Mouse (Mus musculus): ENCODE measurements around the gene Zbtb25.

Gene Zbtb25

DNA sequence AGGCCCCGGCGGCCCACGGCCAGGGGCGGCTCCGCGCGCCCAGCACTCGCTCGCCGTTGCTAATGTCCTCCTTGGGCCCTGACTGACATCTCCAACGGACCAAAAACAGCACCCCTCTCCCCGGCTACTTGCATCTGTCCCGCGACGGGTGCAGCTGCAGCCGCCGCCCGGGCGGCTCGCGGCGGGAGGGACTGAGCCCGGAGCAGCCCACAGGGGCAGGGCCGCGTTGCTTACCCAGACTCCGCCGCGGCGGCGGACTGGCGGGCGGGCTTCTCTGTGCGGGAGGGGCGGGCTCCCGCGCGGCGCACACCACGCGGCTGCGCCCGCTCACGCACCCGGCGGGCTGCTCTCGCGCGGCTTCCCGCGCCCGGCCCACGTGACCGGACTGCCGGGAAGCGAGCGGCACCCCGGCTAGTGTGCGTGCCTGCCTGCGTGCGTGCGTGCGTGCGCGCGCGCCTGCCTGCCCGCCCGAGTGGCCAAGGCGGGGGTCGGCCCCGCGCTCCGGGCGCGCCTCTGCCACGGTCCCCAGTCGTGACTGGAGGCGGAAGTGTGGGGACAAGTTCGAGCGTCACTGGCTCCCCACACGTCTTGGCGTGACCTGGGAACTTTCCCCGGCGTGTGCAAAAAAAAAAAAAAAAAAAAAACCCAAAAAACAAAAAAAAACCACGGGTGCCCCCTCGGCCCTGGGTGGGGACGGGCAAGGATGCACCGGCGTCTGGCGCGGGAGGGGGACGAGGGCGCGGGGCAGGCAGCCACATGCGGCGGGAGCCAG, at the start of gene Zbtb25:
Gene Zbtb25 (minus strand): TSS at position 397 of the 772 bp plus-strand sequence.
- DNase-seq (ENCODE audit: low spot score): peak; percentile 62

DNA sequence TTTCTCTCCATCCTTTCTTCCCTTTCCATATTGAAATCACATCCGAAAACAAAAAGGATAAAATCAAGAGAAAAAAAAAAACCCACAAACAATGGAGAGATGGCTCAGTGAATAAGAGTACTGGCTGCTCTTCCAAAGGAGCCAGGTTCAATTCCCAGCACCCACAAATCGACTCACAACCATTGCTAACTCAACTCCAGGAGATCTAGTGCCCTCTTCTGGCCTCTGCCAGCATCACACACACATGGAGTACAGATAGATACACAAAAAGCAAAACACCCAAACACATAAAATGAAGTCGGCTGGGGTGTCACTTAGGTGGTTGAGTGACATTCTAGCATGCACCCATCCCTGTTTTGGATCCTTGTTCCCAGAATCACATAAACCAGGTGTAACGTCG, 48.9 kb upstream of the Zbtb25 start:
- DNase-seq (ENCODE audit: low spot score): no peak

GRCm38 (mm10) chr12:76417433-76417854, 48.0 kb upstream of the Zbtb25 start, which contains the start of gene Ppp1r36:
Ppp1r36 (plus strand) TSS chr12:76417538.
- DNase-seq (ENCODE audit: low spot score): no peak

- DNase-seq (ENCODE audit: low spot score): no peak
Measured at GRCm38 (mm10) chr12:76415383-76416010, 46.1 kb upstream of the Zbtb25 start.

DNA sequence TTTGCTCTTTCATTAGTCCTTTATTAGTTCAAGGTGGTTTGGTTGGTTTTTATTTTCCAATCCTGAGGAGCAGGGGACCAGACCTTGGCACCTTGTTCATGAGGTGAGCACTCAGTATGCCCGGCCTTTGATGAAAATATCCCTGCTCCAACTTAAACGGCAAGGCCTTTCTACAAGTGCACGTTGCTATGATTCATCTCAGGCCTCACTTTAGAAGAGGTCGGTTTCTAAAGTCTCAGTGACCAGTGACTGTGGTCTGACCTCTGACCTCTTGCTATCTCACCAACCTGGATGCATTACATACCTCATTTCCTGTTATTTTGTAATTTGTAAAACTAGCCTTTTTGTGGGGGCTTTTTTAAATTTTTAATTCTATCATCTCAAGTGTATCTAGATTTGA, 39.8 kb upstream of the Zbtb25 start:
- DNase-seq (ENCODE audit: low spot score): no peak

DNA sequence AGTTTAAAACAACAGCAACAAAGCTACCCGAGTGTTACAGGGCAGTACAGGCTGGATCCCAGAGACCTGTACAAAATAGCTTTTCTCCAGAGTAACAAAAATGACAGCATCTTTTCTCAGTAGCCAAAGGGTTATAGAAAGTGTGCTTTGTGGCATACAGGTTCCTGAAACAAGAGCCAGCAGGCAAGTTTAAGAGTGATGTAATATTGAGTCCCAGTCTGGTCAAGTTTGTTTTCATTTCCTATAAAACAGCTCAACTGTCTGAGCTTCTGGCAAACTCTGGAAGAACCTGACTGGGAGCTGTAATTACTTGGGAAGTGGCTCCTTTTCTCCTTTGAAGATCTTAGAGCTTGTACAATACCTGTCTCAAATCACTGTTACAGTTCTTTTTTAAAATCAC, 37.8 kb upstream of the Zbtb25 start:
- no peak for DNase-seq (ENCODE audit: low spot score)

- no peak for DNase-seq (ENCODE audit: low spot score)
Measured at GRCm38 (mm10) chr12:76405971-76406370, 36.6 kb upstream of the Zbtb25 start.

- peak; percentile 9 for DNase-seq (ENCODE audit: low spot score)
Measured at GRCm38 (mm10) chr12:76405183-76405970, 36.0 kb upstream of the Zbtb25 start.

DNA sequence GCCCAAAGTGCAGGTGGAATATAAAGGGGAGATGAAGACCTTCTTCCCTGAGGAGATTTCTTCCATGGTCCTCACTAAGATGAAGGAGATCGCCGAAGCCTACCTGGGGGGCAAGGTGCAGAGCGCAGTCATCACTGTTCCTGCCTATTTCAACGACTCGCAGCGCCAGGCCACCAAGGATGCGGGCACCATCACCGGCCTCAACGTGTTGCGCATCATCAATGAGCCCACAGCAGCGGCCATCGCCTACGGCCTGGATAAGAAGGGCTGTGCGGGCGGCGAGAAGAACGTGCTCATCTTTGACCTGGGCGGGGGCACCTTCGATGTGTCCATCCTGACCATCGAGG, 35.4 kb upstream of the Zbtb25 start:
- no peak for DNase-seq (ENCODE audit: low spot score)

- peak; percentile 99 for DNase-seq (ENCODE audit: low spot score)
Measured at GRCm38 (mm10) chr12:76403886-76404537, 34.6 kb upstream of the Zbtb25 start, which contains the start of gene Hspa2. Hspa2 (plus strand) TSS chr12:76404176.

- no peak for DNase-seq (ENCODE audit: low spot score)
Measured at GRCm38 (mm10) chr12:76402991-76403885, 33.8 kb upstream of the Zbtb25 start.

- DNase-seq (ENCODE audit: low spot score): no peak
Measured at GRCm38 (mm10) chr12:76401674-76402073, 32.3 kb upstream of the Zbtb25 start.

DNA sequence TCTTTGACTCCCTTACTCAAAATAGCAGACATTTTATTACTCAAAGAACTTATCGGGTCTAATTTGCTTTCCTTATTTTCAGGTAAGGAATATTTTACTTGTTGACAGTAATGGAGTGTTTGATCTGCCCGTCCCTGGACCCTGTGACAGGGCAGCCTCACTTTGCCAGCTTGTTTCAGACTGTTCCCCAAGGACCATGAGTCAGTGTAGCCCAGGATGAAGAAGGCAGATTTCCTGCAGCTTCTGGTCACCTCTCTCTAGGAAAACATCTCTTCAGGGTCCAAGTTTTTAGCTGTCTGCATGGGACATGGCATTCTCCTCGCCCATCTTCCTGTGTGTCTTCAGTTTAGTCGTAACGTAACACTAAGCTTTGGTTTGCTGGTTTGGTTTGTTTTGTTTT, 27.9 kb upstream of the Zbtb25 start:
- DNase-seq (ENCODE audit: low spot score): no peak

- DNase-seq (ENCODE audit: low spot score): no peak
Measured at GRCm38 (mm10) chr12:76392979-76393378, 23.6 kb upstream of the Zbtb25 start.

DNA sequence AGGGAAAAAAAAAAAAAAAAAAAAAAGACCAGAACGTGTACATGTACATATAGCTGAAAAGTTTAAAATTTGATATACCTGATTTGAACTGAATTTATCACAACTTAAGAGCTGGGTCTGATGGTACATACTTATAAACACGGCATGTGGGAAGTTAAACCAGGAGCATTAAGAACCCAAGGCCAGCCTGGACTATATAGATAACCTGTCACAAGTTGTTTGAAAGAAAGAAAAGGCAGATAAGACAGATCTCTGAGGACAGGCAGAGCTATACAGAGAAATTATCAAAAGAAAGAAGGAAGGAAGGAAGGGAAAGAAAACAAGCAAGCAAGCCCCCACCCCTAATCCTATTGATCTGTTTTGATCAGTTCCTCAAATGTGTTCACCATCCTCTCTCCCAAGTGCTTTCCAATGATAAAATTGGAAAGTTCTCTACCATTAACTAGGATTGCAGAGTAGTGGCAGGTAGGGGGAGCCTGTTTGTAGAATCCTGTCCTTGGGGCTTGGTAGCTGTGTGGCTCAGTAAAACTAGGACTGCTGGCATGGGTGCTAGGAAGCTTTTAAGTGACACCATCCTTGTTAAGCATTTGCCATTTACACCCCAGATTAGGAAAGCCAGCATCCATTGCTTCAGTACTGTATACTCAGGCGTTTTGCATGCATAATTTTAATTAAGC, 22.3 kb upstream of the Zbtb25 start:
- no peak for DNase-seq (ENCODE audit: low spot score)

DNA sequence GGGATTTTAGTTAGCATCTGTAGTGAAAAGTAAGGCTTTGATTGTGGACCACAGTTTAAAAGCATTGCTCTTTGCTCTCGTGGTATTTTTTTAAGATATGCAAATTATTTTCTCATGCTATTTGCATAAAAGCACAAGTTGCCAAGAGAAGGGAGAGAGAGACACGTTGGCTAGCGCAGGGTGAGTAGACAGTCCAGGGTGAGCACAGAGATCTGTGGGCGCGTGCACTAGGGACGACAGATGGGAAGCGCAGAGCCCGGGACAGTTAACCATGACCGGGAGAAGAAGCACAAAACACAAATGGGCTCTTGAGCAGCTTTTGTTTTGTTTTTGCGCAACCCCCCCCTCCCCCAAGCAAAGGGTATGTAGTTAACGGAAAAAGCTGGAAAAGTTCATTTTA, 19.4 kb upstream of the Zbtb25 start:
- DNase-seq (ENCODE audit: low spot score): no peak

- DNase-seq (ENCODE audit: low spot score): no peak
Measured at GRCm38 (mm10) chr12:76385342-76385741, 15.9 kb upstream of the Zbtb25 start.

DNA sequence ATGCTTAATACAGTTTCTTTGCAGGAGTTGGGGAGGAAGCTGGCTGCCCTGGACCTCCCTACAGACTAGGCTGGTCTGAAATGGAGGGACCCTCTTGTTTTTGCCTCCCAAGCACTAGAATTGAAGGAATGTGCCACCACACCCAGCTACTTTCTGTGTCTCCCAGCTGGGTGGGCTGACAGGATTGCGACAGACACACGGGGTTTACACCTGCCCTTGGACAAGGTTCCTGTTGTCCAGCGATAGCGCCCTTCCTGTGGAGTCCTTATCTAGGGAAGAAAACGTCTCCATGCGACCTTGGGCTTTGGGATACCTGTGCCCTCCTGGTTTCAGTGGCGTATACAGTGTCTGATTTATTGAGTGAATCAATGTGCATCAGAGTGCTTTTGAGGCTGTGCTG, 10.7 kb upstream of the Zbtb25 start:
- DNase-seq (ENCODE audit: low spot score): no peak

GRCm38 (mm10) chr12:76378556-76378955, 9.2 kb upstream of the Zbtb25 start:
- DNase-seq (ENCODE audit: low spot score): no peak

DNA sequence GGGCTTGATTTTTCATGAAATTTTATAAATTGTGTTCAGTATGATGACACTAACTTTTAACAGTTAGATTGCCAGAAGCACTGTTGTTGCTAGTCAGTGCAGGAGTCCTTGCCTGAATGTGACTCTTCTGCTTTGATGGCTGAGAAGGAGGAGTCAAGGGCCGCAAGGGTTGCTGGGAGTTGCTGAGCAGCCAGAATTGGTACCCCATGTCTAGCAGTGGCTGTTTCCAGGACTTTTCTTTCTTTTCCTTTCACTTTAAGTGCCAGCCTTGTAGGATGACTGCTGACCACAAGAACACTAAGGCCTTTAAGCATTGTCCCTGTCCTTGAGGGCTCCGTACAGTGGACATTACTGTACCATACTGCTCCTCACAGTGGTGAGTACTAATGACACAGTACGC, 8.3 kb upstream of the Zbtb25 start:
- DNase-seq (ENCODE audit: low spot score): no peak

GRCm38 (mm10) chr12:76377059-76377458, 7.7 kb upstream of the Zbtb25 start:
- no peak for DNase-seq (ENCODE audit: low spot score)

Data from ovary, postnatal 10 days (tissue).